ENCODE assay signal across 8 mouse cellular contexts in genomic region chr10:79681591-79682245, GRCm38 (mm10). TPM values are rescaled to one million over a fixed set of nuclear protein-coding genes. Genes with fewer than 3 reads are reported as not detected.
DNase-seq lines count a peak whose midpoint lies in the region; ATAC-seq lines count a peak whose summit lies in the region.

Gene Cdc34 (plus strand): TSS chr10:79682195.

- peak within 1 kb of the TSS; percentile 87 for H3K9ac ChIP-seq in heart, embryonic 15.5 days
- peak within 1 kb of the TSS; percentile 84 for H3K9ac ChIP-seq in liver, embryonic 15.5 days
- H3K9ac ChIP-seq in neural tube, embryonic 12.5 days = peak within 1 kb of the TSS; percentile 76

- peak; percentile 92 for DNase-seq in c-Kit-negative CD71-positive TER-119-positive erythroid progenitor cells, embryonic 14.5 days (ENCODE audit: low read depth, low spot score)
- peak; percentile 99 for DNase-seq in forebrain, embryonic 10.5 days (ENCODE audit: extremely low spot score, low spot score)
- DNase-seq in kidney, postnatal 36 days = peak; percentile 99 to 100
- DNase-seq in telencephalon, adult 2 months (ENCODE audit: low read depth, low spot score) = peak; percentile 98

- no peaks in the 10 kb centered on the region for H3K27me3 ChIP-seq in forebrain, embryonic 10.5 days (ENCODE audit: poor library complexity, severe bottlenecking)
- no peaks in the 10 kb centered on the region for H3K27me3 ChIP-seq in heart, embryonic 15.5 days
- no peaks in the 10 kb centered on the region; the same call in 1 of the 2 replicates for H3K27me3 ChIP-seq in liver, embryonic 15.5 days
- H3K27me3 ChIP-seq in neural tube, embryonic 12.5 days (replicated peaks) = no peaks in the 10 kb centered on the region

- peak; percentile 87 for ATAC-seq in CD4-positive, CD25-positive, alpha-beta regulatory T cell, adult 4 months
- peak; percentile 92 for ATAC-seq in heart, embryonic 15.5 days (replicated peaks; ENCODE audit: insufficient number of reproducible peaks, insufficient read depth, low FRiP score, low read depth)
- peak; percentile 92 for ATAC-seq in liver, embryonic 15.5 days (ENCODE audit: insufficient read depth)
- ATAC-seq in neural tube, embryonic 12.5 days (ENCODE audit: low FRiP score, low read depth) = peak; percentile 91

- H3K4me2 ChIP-seq in heart, embryonic 15.5 days = peak within 1 kb of the TSS; percentile 84
- H3K4me2 ChIP-seq in liver, embryonic 15.5 days = peak within 1 kb of the TSS; percentile 89
- peak within 1 kb of the TSS; percentile 92 for H3K4me2 ChIP-seq in neural tube, embryonic 12.5 days (replicated peaks)

- H3K27ac ChIP-seq in forebrain, embryonic 10.5 days = peak within 1 kb of the TSS; percentile 88
- peak within 1 kb of the TSS; percentile 89 for H3K27ac ChIP-seq in heart, embryonic 15.5 days
- H3K27ac ChIP-seq in liver, embryonic 15.5 days (replicated peaks) = peak within 1 kb of the TSS; percentile 99
- peak within 1 kb of the TSS; percentile 80 for H3K27ac ChIP-seq in neural tube, embryonic 12.5 days

- no peaks in the 10 kb centered on the region for H3K9me3 ChIP-seq in forebrain, embryonic 10.5 days
- H3K9me3 ChIP-seq in heart, embryonic 15.5 days (replicated peaks) = no peaks in the 10 kb centered on the region
- no peaks in the 10 kb centered on the region for H3K9me3 ChIP-seq in liver, embryonic 15.5 days (replicated peaks)
- H3K9me3 ChIP-seq in neural tube, embryonic 12.5 days = no peaks in the 10 kb centered on the region

- H3K36me3 ChIP-seq in forebrain, embryonic 10.5 days (replicated peaks) = peaks cover 30% of the 10 kb centered on the region
- peaks cover 22% of the 10 kb centered on the region for H3K36me3 ChIP-seq in heart, embryonic 15.5 days
- peaks cover 33% of the 10 kb centered on the region for H3K36me3 ChIP-seq in liver, embryonic 15.5 days (replicated peaks)
- peaks cover 26% of the 10 kb centered on the region for H3K36me3 ChIP-seq in neural tube, embryonic 12.5 days

- under 1% methylated on average over 83 of the region's 84 CpGs for WGBS in forebrain, embryonic 10.5 days
- WGBS in heart, embryonic 15.5 days = under 1% methylated on average over 83 of the region's 84 CpGs
- under 1% methylated on average over 79 of the region's 84 CpGs for WGBS in liver, embryonic 15.5 days (ENCODE audit: insufficient replicate concordance)
- under 1% methylated on average over 75 of the region's 84 CpGs for WGBS in neural tube, embryonic 12.5 days

- H3K4me1 ChIP-seq in forebrain, embryonic 10.5 days = peaks cover 36% of the 10 kb centered on the region
- H3K4me1 ChIP-seq in heart, embryonic 15.5 days (replicated peaks) = peaks cover 40% of the 10 kb centered on the region
- H3K4me1 ChIP-seq in liver, embryonic 15.5 days (replicated peaks) = peaks cover 45% of the 10 kb centered on the region
- H3K4me1 ChIP-seq in neural tube, embryonic 12.5 days = peaks cover 25% of the 10 kb centered on the region

- peak within 1 kb of the TSS; percentile 95 for H3K4me3 ChIP-seq in forebrain, embryonic 10.5 days
- H3K4me3 ChIP-seq in heart, embryonic 15.5 days = peak within 1 kb of the TSS; percentile 87
- H3K4me3 ChIP-seq in liver, embryonic 15.5 days (replicated peaks) = peak within 1 kb of the TSS; percentile 72
- peak within 1 kb of the TSS; percentile 74 for H3K4me3 ChIP-seq in neural tube, embryonic 12.5 days

RNA-seq across cellular contexts. Expression of gene Cdc34, which starts in this region (rescaled TPM):
- polyA plus RNA-seq in CD4-positive, CD25-positive, alpha-beta regulatory T cell, adult 4 months (2017; shearing (Covaris generic)) = 10 to 100 TPM; 20.8 to 27.3 TPM
- 253 and 264 TPM in 2 replicates for polyA plus RNA-seq in forebrain, embryonic 10.5 days (2016; fragmentation: Nextera tagmentation; extraction: Ambion mirVana)
- 86.7 and 98.4 TPM in 2 replicates for polyA plus RNA-seq in heart, embryonic 15.5 days (2015; fragmentation: Nextera tagmentation; extraction: Ambion mirVana)
- polyA plus RNA-seq in liver, embryonic 15.5 days (2015; fragmentation: Nextera tagmentation; extraction: Ambion mirVana) = 105 and 107 TPM in 2 replicates
- 136 and 141 TPM in 2 replicates for polyA plus RNA-seq in neural tube, embryonic 12.5 days (2016; fragmentation: Nextera tagmentation; extraction: Ambion mirVana)

Comparison
In these comparisons a context has a peak if more than half of its experiments do, and no peak if none do; other contexts are left out.
1. Peak in every context shown above with its lines: DNase-seq, ATAC-seq, H3K4me3 ChIP-seq and H3K27ac ChIP-seq.